12 mouse cellular contexts compared by ENCODE assay signal in genomic region chr10:92578872-92579271, GRCm38 (mm10).
"Had no signal": no experiment of that assay in that cellular context is flagged by ENCODE, and none has a peak within 500 bp of the region (broad histone marks: within the 10 kb centered on the region; RNA-seq: fewer than 3 reads in every experiment).

No protein-coding gene starts in this region.

- ATAC-seq: intestine, embryonic 16.5 days; midbrain, embryonic 13.5 days had no signal

- H3K4me2 ChIP-seq: midbrain, embryonic 13.5 days; neural tube, embryonic 12.5 days had no signal

- H3K36me3 ChIP-seq: midbrain, embryonic 13.5 days; neural tube, embryonic 12.5 days had no signal

- H3K4me1 ChIP-seq: midbrain, embryonic 13.5 days; neural tube, embryonic 12.5 days had no signal

- H3K9me3 ChIP-seq: midbrain, embryonic 13.5 days; neural tube, embryonic 12.5 days had no signal

- H3K9ac ChIP-seq: liver, embryonic 14.5 days; midbrain, embryonic 13.5 days; neural tube, embryonic 12.5 days had no signal

- H3K4me3 ChIP-seq: midbrain, embryonic 13.5 days; neural tube, embryonic 12.5 days had no signal

- H3K27ac ChIP-seq: liver, embryonic 14.5 days; midbrain, embryonic 13.5 days; neural tube, embryonic 12.5 days had no signal

- DNase-seq: kidney, adult 8-10 months; left cerebral cortex, postnatal 4 days; lung, adult 18-20 months; retina, postnatal 1 day; right cerebral cortex, postnatal 4 days; spleen, adult 18-20 months; thymus, adult 2 months; thymus, postnatal 36 days had no signal

- H3K27me3 ChIP-seq: midbrain, embryonic 13.5 days; neural tube, embryonic 12.5 days had no signal
